Mouse (Mus musculus) heart, postnatal 0 days (tissue): ENCODE measurements around the gene Ostf1.

Experiments
- CTCF ChIP-seq: IDR thresholded peaks from 2 replicates; pipeline ENCODE4 v1.5.1; 2016; ENCODE audit warnings: antibody characterized with exemption, control low read depth, low read depth
- EP300 ChIP-seq: IDR thresholded peaks from 2 replicates; pipeline ENCODE4 v1.6.1; 2016; ENCODE audit warnings: antibody characterized with exemption, low read depth

GRCm38 (mm10) chr19:18619060-18619459 is 12.6 kb downstream of the Ostf1 start:
- TF ChIP-seq CTCF (no peak), EP300 (no peak)
